Mouse (Mus musculus) MEL (cell line): ENCODE measurements at regions not wholly inside any gene's neighbourhood (a gene's known extent, or its start where the extent isn't known, plus 50 kb on each side); places are given as distances from the start of the nearest gene placed in this dataset.

ENCODE experiments used
- DNase-seq: peaks from one replicate; pipeline ENCODE4 v3.0.0; 2011; ENCODE audit warnings: low read depth, low spot score
- H3K27ac ChIP-seq: 2 replicates; pipeline ENCODE4 v1.5.1; 2012; ENCODE audit warnings: low read depth, mild to moderate bottlenecking, control low read depth, low read length, moderate library complexity; ENCODE audit not compliant: control insufficient read depth
- H3K27me3 ChIP-seq, 2 experiments: fragments of 150-350 bp in 1 of 2; sonication (generic) in 1 of 2; 2 replicates each; pipeline ENCODE4 v1.6.1; 2012; ENCODE audit warnings: low read length in 2 of 2, mild to moderate bottlenecking in 2 of 2, improper control_type of control experiment in 1 of 2, moderate library complexity in 1 of 2; ENCODE audit not compliant: insufficient read depth in 2 of 2, control insufficient read depth in 1 of 2
- H3K36me3 ChIP-seq, 2 experiments: 2 replicates each; pipeline ENCODE4 v1.6.1; 2012 to 2014; ENCODE audit warnings: low read length in 2 of 2, improper control_type of control experiment in 1 of 2, inconsistent platforms in 1 of 2, mild to moderate bottlenecking in 1 of 2; ENCODE audit not compliant: insufficient read depth in 2 of 2, control insufficient read depth in 1 of 2
- H3K4me1 ChIP-seq, 2 experiments: fragments of 150-350 bp in 1 of 2; sonication (generic) in 1 of 2; 2 replicates each; pipeline ENCODE4 v1.6.1; 2012; ENCODE audit warnings: low read length in 2 of 2, improper control_type of control experiment in 1 of 2, mild to moderate bottlenecking in 1 of 2; ENCODE audit not compliant: insufficient read depth in 2 of 2, control insufficient read depth in 1 of 2
- H3K4me3 ChIP-seq, 2 experiments: fragments of 150-350 bp in 1 of 2; sonication (generic) in 1 of 2; 2 replicates each; pipeline ENCODE4 v1.5.1; 2012; ENCODE audit warnings: low read depth in 2 of 2, low read length in 2 of 2, mild to moderate bottlenecking in 2 of 2, moderate library complexity in 2 of 2, control low read depth in 1 of 2, improper control_type of control experiment in 1 of 2; ENCODE audit not compliant: control insufficient read depth in 1 of 2, insufficient read depth in 1 of 2
- H3K79me2 ChIP-seq: 2 replicates; pipeline ENCODE4 v1.6.1; 2012; ENCODE audit warnings: mild to moderate bottlenecking, low read length, moderate library complexity; ENCODE audit not compliant: control insufficient read depth, poor library complexity, insufficient read depth
- H3K9ac ChIP-seq: 2 replicates; pipeline ENCODE4 v1.6.1; 2012; ENCODE audit warnings: low read depth, mild to moderate bottlenecking, control low read depth, low read length, moderate library complexity; ENCODE audit not compliant: control insufficient read depth, poor library complexity, severe bottlenecking
- H3K9me3 ChIP-seq: fragments of 150-350 bp; sonication (generic); replicated peaks from 2 replicates; pipeline ENCODE4 v1.6.1; 2012; ENCODE audit warnings: mild to moderate bottlenecking, low read length, improper control_type of control experiment, moderate library complexity; ENCODE audit not compliant: insufficient read depth
- BHLHE40 ChIP-seq: IDR thresholded peaks from 2 replicates; pipeline ENCODE4 v1.6.1; 2012; ENCODE audit warnings: low read depth, mild to moderate bottlenecking, inconsistent platforms, low read length, improper control_type of control experiment, borderline replicate concordance
- CTCF ChIP-seq, 3 experiments: IDR thresholded peaks in 2 of 3; conservative IDR thresholded peaks in 1 of 3; 2 replicates each; pipeline ENCODE4 v1.5.1; 2011 to 2012; ENCODE audit warnings: low read length in 3 of 3, low read depth in 2 of 3, mild to moderate bottlenecking in 2 of 3, improper control_type of control experiment in 1 of 3, inconsistent platforms in 1 of 3, mixed read lengths in 1 of 3, moderate library complexity in 1 of 3; ENCODE audit not compliant: control insufficient read depth in 1 of 3, insufficient read depth in 1 of 3, poor library complexity in 1 of 3, severe bottlenecking in 1 of 3
- ELF1 ChIP-seq: IDR thresholded peaks from 2 replicates; pipeline ENCODE4 v1.6.1; 2014; ENCODE audit warnings: low read depth, mild to moderate bottlenecking, inconsistent platforms, low read length, improper control_type of control experiment, moderate library complexity
- EP300 ChIP-seq, 2 experiments: IDR thresholded peaks; 2 replicates each; pipeline ENCODE4 v1.6.1; 2011; ENCODE audit warnings: improper control_type of control experiment in 2 of 2, low read length in 2 of 2, low read depth in 1 of 2, mild to moderate bottlenecking in 1 of 2
- KAT2A ChIP-seq: conservative IDR thresholded peaks from 2 replicates; pipeline ENCODE4 v1.6.1; 2012; ENCODE audit warnings: low read depth, low read length, improper control_type of control experiment, inconsistent platforms
- MAZ ChIP-seq: IDR thresholded peaks from 2 replicates; pipeline ENCODE4 v1.6.1; 2012; ENCODE audit warnings: low read depth, mild to moderate bottlenecking, inconsistent platforms, low read length, improper control_type of control experiment
- MEF2A ChIP-seq: IDR thresholded peaks from 2 replicates; pipeline ENCODE4 v1.6.1; 2014; ENCODE audit warnings: low read depth, mild to moderate bottlenecking, inconsistent platforms, low read length, improper control_type of control experiment; ENCODE audit not compliant: poor library complexity, insufficient replicate concordance, severe bottlenecking; ENCODE audit errors: extremely low read depth
- MYB ChIP-seq: IDR thresholded peaks from 2 replicates; pipeline ENCODE4 v1.6.1; 2011; ENCODE audit warnings: mild to moderate bottlenecking, low read depth, low read length, improper control_type of control experiment
- POLR2AphosphoS2 ChIP-seq: IDR thresholded peaks from 2 replicates; pipeline ENCODE4 v1.6.1; 2011; ENCODE audit warnings: low read length, improper control_type of control experiment
- POLR2AphosphoS5 ChIP-seq: IDR thresholded peaks from 2 replicates; pipeline ENCODE4 v1.6.1; 2012; ENCODE audit warnings: low read depth, borderline replicate concordance, mild to moderate bottlenecking, inconsistent platforms, low read length, moderate library complexity, mixed read lengths
- RAD21 ChIP-seq: IDR thresholded peaks from 2 replicates; pipeline ENCODE4 v1.6.1; 2011; ENCODE audit warnings: mild to moderate bottlenecking, low read depth, low read length, improper control_type of control experiment
- RCOR1 ChIP-seq: IDR thresholded peaks from 2 replicates; pipeline ENCODE4 v1.6.1; 2012; ENCODE audit warnings: low read depth, mild to moderate bottlenecking, inconsistent platforms, low read length, improper control_type of control experiment
- SMC3 ChIP-seq: IDR thresholded peaks from 2 replicates; pipeline ENCODE4 v1.6.1; 2011; ENCODE audit warnings: low read depth, low read length, improper control_type of control experiment
- TAL1 ChIP-seq: IDR thresholded peaks from 2 replicates; pipeline ENCODE4 v1.6.1; 2012; ENCODE audit warnings: mild to moderate bottlenecking, inconsistent platforms, low read length, moderate library complexity, mixed read lengths
- TBP ChIP-seq: IDR thresholded peaks from 2 replicates; pipeline ENCODE4 v1.8.0; 2011; ENCODE audit warnings: low read depth, low read length, improper control_type of control experiment
- UBTF ChIP-seq: IDR thresholded peaks from 2 replicates; pipeline ENCODE4 v1.6.1; 2012; ENCODE audit warnings: low read depth, mild to moderate bottlenecking, inconsistent platforms, low read length, improper control_type of control experiment, moderate library complexity, borderline replicate concordance; ENCODE audit not compliant: insufficient read depth
- USF1 ChIP-seq: IDR thresholded peaks from 2 replicates; pipeline ENCODE4 v1.6.1; 2014; ENCODE audit warnings: low read depth, mild to moderate bottlenecking, inconsistent platforms, low read length, improper control_type of control experiment, moderate library complexity
- ZKSCAN1 ChIP-seq: IDR thresholded peaks from 2 replicates; pipeline ENCODE4 v1.6.1; 2012; ENCODE audit warnings: low read depth, mild to moderate bottlenecking, inconsistent platforms, low read length, improper control_type of control experiment, moderate library complexity
- ZMIZ1 ChIP-seq: IDR thresholded peaks from 2 replicates; pipeline ENCODE4 v1.6.1; 2012; ENCODE audit warnings: low read depth, mild to moderate bottlenecking, inconsistent platforms, low read length, improper control_type of control experiment, moderate library complexity
- ZNF384 ChIP-seq: IDR thresholded peaks from 2 replicates; pipeline ENCODE4 v1.6.1; 2012; ENCODE audit warnings: low read depth, mild to moderate bottlenecking, inconsistent platforms, low read length, improper control_type of control experiment

- DNase-seq = no peak
- no peak overlapping the region for H3K4me3 ChIP-seq
- no peaks in the 10 kb centered on the region for H3K4me1 ChIP-seq
- no peak overlapping the region for H3K27ac ChIP-seq
- no peak for TF ChIP-seq TBP
- TF ChIP-seq SMC3 = no peak
- no peak for TF ChIP-seq TAL1
- no peak for TF ChIP-seq POLR2AphosphoS2
- TF ChIP-seq MEF2A = no peak
- no peak for TF ChIP-seq BHLHE40
- H3K9ac ChIP-seq = no peak overlapping the region
- no peaks in the 10 kb centered on the region for H3K79me2 ChIP-seq
- H3K9me3 ChIP-seq = no peaks in the 10 kb centered on the region
- H3K36me3 ChIP-seq = no peaks in the 10 kb centered on the region
- no peaks in the 10 kb centered on the region for H3K27me3 ChIP-seq
These were observed 387.9 kb upstream of the 4921530L21Rik start for GRCm38 (mm10) chr14:95493154-95493553.

DNA sequence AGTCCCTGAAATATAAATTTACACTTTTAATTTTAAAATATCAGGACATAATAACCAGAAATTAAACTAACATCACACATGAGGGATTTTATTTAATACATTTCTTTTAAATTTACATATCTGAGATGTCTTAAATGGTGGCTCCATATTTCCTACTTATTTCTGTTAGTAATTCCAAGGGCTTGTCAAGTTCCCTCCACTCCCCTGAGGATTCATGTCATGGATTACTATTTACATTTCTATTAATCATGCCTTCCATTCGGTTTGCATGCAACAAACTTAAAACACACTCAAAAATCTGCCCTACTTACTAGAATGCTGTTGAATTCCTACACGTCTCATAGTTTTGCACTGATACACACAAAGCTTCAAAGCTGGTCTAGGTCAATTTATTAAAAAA, 387.1 kb upstream of the 4921530L21Rik start:
- Histone ChIP-seq H3K9me3 (no peaks in the 10 kb centered on the region), H3K4me1 (no peaks in the 10 kb centered on the region), H3K4me3 (no peak overlapping the region), H3K9ac (no peak overlapping the region), H3K27ac (no peak overlapping the region), H3K27me3 (no peaks in the 10 kb centered on the region), H3K79me2 (no peaks in the 10 kb centered on the region), H3K36me3 (no peaks in the 10 kb centered on the region)
- TF ChIP-seq SMC3 (no peak), CTCF (IDR thresholded peaks at IDR 0.05 in 2 of 3, conservative IDR thresholded peaks at IDR 0.05 in 1 of 3; ENCODE audit: control insufficient read depth in 1 of 3, insufficient read depth in 1 of 3, low read depth in 2 of 3, low read length in 3 of 3, poor library complexity in 1 of 3, severe bottlenecking in 1 of 3) (no peak), ZNF384 (no peak), RCOR1 (no peak), ZMIZ1 (no peak), KAT2A (no peak), MYB (no peak), POLR2AphosphoS5 (no peak), BHLHE40 (no peak), RAD21 (no peak), MAZ (no peak)
- no peak for DNase-seq

- H3K4me1 ChIP-seq = no peaks in the 10 kb centered on the region
- H3K9ac ChIP-seq = no peak overlapping the region
- no peaks in the 10 kb centered on the region for H3K36me3 ChIP-seq
- no peak overlapping the region for H3K4me3 ChIP-seq
- no peak for DNase-seq
- H3K27me3 ChIP-seq = no peaks in the 10 kb centered on the region
- no peak overlapping the region for H3K27ac ChIP-seq
- no peak for TF ChIP-seq MEF2A
- TF ChIP-seq EP300 (IDR thresholded peaks at IDR 0.05; ENCODE audit: low read depth in 1 of 2, low read length in 2 of 2) = no peak
- no peak for TF ChIP-seq UBTF
- no peak for TF ChIP-seq ELF1
- TF ChIP-seq USF1 = no peak
- no peak for TF ChIP-seq MAZ
- TF ChIP-seq RAD21 = no peak
- no peak for TF ChIP-seq ZKSCAN1
- H3K79me2 ChIP-seq = no peaks in the 10 kb centered on the region
- no peaks in the 10 kb centered on the region for H3K9me3 ChIP-seq
These were observed 366.0 kb upstream of the 4921530L21Rik start for GRCm38 (mm10) chr14:95515072-95515471.
